Mouse (Mus musculus) megakaryocyte, embryonic 14.5 days (primary cell): ENCODE data around the gene Myom3.

Experiments used
- FLI1 ChIP-seq: IDR thresholded peaks from 2 replicates; pipeline ENCODE4 v1.6.1; 2012; ENCODE audit warnings: low read length, inconsistent platforms, mixed read lengths
- GATA1 ChIP-seq: IDR thresholded peaks from 3 replicates; pipeline ENCODE4 v1.6.1; 2012; ENCODE audit warnings: mixed read lengths, low read length, inconsistent platforms, borderline replicate concordance

DNA sequence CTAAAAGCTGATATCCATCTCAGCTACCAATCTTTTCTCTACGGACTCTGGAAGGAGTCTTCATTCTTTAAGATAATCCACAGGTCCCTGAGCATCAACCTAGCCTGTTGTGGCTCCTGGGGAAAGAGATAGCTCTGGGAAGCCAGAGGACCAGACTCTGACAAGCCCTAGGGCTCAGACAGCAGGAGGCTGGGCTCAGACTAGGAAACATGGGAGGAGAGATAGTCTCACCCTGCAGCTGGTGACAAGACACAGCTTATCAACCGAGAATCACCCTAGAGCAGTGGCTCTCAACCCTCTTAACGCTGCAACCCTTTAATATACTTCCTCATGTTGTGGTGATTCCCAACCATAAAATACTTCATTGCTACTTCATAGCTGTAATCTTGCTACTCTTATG is 49.1 kb upstream of the Myom3 start:
- TF ChIP-seq GATA1: no peak
- no peak for TF ChIP-seq FLI1
